Mouse (Mus musculus): ENCODE results near the gene Plcb1. TPM values are rescaled to one million over a fixed set of nuclear protein-coding genes. Genes with fewer than 3 reads are reported as not detected.

The Plcb1 gene
- polyA plus RNA-seq, 3 experiments from 2014 or later, result 0.24 TPM; not detected in 2

DNA sequence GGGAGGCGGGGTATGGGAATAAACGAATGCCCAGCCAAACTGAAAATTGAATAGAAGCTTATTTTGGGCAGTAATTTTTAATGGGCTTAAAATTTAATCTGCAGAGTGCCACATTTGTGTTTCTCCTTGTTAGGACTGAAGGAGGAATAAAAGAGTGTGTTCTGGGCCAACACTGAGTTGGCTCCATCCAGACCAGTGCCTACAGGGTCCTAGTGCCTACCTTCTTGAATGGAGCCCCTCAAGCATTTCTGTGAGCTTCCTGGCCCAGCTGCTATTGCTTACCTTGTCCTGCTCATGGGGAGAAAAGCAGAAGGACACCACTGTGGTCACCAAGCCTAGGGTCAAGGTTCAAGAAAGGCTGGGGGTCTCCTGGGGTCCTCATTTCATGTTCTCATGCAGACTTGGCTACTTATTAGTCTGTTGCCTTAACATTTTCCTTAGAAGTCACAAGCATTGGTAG is 128.3 kb downstream of the Plcb1 start:
- ATAC-seq, result no peak

DNA sequence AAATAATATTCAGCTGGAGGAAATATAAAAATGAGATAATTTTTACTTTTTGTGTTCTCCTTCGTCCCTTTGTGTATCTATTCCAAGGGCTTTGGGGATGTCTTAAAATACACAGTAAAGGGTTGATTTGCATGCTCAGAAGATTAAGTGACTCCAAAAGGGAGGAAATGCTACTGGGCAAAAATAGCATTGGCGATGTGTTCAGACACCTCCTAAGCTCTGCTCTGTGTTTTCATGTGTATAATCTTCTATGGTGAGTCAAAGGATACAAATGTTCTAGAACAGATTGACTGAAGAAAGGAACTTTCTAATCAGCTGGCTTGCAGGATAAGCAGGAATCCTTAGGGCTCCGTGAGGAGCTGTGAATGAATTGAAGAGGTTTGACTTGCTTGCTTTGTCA is 129.2 kb downstream of the Plcb1 start:
- ATAC-seq, result no peak

DNA sequence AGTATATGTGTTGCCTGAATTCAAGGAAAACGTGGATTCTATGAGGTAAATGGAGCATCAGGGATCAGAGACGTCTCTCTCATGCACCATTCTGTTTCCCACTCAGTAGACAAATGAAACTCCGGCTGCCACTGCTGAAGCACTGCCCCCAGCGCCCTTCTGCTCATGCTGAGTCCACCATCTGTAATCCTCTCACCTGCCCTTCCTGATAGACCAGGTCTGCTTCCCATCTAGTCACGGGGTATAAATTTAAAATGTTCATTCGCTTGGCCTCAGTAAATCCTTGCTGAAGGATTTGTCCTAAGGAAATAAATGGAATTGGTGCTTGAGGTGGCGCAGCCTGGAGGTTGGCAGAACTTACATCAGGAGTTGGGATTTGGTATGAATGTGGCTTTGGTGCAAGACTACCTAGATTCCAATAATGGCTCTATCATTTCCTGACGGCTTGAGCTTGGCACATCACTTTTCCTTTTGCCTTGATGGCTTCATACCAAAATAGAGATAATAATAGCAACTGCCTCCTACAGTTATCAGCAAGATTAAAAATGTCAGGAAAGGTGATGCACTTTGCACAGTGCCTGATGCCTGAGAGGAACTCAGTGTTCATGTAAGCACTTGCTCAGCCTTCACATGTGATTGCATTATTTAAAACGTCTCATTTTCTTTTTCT is 134.9 kb downstream of the Plcb1 start:
- no peak for ATAC-seq

DNA sequence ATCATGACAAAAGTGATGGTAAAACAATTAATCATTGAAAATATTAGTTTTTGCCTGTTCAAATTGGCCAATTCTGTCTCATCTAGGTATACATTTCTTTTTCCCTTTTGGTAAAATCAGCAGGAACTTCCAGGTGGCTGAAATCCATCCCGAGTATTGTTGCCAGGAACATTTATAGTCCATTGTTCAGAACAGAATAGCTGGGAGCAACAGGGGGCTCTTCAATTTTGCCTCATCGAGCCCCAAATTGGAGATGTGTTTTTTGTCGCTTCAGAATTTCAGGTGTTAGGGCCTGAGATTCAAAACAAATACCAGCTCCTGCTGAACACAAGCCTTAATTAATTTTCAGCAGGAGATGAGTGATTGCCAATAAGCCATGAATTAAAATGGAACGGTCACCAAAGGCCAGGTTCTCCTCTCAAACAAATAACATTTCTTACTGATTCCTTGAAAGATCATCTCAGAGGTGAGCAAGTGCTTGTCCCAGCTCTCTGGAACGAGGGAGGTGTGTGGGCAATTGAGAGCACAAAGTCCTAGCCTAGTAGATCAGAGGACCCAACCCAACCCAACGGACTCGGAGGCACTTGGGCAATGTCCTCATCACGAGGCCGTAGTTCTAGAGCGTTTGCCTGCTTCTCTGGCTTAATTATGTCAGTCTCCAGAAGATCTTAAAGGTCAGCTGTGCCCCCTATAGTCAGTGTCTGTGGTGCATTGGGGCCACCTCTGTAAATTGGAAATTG is 136.9 kb downstream of the Plcb1 start:
- no peak for ATAC-seq

DNA sequence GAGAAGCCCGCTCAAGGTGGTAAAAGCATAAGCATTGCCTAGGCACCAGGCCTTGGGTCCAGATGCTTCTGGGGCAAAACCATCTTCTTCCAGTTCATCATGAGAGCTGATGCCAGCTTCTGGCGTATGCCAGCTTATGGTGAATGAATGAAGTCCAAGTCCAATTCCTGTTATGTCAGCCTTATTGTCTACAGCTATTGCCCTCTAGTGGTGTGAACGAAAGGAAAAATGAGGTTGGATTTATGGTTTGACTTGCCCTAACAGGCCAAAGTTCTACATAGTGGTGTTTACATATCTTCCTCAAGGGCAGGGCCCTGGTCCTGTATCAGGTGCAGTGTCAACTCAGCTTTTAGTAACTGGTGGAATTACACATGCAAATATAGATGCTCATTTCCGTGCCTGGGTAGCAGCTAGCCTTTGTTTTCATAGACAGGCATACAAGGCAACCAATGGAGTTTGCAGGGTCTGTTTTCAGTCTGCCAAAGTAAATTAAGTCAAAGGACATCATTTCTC is 138.3 kb downstream of the Plcb1 start:
- ATAC-seq, result no peak

DNA sequence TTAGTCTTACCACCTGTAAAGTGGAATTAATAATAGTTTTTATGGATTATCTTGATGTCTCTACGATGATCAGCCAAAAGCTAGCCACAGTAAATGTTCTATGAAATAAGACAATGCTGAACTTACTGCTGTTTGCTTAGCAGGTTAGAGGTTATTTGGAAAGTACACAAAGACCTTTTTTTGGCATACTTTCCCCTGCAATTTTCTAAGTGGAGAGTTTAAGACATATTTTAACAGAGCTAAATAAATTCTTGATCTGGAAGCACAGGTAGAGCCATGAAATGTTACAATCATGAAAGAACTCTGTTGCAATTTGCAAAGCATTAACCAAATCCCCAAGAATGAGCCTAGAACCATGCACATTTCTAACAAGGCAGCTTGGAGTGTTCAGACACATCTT is 140.4 kb downstream of the Plcb1 start:
- no peak for ATAC-seq

DNA sequence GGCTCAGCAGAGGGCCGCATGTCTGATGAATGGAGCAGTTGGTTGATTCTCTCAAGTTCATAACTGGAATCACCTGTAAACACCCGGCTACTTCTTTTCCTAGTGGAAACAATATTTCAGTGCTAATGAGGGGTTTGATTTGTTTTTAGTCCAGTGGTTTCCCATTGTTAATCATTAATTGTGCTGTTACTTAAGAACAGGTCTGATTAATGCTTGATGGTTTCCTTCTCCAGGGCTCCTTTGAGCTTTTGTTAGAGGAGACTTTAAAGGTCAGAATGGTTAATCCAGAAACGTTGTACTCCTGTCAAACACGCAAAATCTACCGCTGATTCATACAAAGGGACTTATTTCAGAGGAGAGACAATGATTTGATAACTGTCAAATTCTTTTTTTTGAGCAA is 141.2 kb downstream of the Plcb1 start:
- ATAC-seq, result no peak

DNA sequence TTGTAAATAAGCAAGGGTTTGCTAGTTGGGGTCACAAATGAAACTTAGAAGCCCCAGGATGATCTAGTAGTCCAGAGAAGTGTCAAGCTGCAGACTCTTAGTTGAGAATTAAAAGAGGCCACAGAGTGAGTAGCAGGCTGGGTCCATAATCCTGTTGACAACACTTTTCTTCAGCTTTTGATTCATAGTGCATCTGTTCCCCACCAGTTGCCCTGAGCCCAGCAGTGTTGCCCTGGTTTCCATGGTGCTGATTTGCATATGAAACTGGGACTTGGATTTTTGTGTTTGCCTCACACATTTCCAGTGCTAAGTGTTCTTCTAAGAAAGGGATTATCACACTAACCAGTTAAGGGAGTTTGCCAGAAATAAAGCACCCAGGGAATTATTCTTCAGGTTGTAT is 143.6 kb downstream of the Plcb1 start:
- ATAC-seq, result no peak

DNA sequence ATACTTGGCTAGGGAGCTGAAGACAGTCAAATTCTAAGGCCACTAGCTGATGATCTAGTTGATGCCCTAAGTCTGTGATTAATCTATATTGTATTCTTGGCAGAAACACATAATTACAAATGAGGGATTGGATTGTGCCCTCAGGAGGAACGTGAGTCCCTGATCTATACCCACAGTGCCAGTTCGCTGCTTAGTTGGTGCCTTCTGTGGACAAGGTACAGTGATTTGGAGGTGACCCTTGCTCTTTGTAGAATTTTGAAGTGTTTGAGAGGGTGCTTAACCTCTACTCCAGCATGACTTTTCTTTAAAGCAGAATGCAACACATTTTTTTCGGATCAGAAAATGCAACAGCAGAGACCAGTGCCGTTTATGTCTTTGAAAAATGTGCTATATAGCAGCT is 145.1 kb downstream of the Plcb1 start:
- ATAC-seq, result no peak

DNA sequence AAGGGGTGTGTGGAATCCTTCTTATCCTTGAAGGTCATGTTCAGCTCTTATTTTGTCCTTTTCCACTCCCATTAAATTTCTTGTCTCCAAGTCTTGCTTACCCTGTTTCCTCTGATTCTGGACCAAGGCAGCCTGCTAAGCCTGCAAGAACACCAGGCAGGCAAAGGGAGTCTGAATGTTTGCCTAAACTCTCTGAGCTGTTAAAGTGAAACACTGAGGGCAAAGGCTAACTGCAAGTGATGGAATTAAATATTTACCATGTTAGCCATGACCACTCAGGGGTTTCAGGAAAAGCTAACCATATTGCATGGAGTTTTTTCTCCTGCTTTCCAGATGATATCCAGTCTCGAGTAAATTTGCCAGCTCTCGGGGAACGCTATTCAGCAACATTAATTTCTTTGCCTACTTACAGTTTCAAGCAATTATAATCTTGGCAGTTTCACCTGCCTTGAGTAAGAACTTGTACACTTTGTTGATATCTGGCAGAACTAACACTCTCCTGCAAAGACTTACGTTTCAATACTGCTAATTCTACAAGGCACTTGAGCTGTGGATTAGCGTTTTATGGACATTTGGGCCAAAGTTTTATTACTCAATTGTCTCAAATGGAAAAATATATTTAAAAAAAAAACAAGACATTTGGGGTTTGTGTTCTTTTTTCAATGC is 146.0 kb downstream of the Plcb1 start:
- ATAC-seq, result no peak

DNA sequence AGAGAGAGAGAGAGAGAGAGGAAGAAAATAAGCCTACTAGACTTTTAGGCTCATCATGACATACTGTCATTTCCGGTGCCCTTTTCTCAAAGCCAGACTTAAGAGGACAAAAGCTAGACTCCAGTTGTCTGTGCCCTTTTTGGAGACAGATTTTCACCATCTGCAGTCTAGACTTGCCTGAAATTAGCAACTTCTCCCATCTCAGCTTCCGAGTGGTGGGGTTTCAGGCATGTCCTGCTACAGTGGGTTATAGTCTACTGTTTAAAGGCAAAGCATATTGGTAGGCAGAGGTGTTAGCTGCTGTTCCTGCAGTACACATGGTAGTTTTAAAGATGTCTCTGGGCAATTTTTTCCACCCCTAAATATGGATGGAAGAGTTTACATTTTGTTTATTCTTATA is 149.6 kb downstream of the Plcb1 start:
- ATAC-seq, result no peak

DNA sequence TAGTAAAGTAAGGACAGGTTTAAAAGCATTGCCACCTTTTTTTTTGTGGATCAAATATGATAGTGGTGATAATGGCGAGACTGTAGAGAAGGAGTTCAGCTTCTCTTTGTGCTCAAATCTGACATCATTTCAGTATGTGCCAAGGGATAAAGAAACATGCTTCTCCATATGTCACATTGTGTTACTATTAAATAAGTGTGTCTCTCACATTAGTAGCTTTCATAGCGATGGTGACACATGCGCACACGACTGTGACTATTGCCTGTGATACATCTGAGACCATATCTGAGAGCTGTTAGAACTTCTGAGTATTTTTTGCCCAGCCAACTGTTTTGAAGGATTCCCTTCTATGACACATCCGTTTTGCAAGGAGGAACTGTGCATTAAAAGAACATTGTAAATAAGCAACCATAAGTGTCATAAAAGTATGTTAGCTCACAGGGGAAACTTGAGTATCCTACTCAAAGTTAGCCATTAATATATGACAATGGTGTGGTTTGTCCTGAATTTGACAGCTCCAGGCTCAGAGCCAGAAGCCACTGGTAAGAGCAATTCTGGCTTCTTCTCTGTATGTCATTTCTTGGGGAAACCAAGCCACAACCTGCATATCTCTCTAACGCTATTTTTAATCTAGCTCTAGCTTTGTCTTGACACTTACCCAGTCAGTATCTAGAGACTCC is 150.2 kb downstream of the Plcb1 start:
- ATAC-seq, result no peak

DNA sequence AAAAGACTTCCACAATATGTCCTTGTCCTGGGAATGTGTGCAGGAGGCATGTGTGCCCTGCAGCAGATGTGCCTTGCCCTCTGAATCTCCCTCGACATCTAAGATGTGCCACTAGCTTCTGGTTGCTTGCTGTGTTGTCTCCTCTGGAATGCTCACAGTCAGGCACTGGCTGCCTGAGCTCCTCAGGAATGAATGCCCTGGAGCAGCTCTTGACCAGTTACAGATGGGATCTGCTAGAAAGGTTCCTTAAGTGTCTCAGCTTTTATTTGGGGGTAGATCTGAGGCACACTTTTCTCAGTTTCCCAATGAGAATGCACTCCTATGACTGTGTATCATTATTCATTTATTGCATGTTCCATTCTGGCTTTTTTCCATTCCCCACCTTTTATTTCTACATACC is 151.8 kb downstream of the Plcb1 start:
- ATAC-seq, result no peak

DNA sequence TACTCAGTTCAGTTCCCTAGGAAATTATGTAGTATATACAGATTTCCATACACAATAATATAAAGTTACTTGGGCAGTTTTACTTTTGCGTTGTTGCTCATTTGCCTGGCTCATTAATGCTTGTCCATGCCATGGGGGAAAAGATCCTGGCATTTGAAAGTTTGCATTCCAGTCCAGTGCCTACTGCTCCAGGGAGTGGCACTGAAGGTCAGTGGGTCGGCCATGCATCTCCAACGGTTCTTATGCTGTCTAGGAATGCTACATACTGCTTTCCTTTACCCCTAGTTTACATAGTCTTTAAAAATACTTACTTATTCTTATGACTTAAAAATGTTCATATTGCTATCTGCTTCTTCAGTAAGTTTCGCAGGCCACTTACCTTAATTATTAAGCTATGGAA is 156.2 kb downstream of the Plcb1 start:
- ATAC-seq, result no peak

DNA sequence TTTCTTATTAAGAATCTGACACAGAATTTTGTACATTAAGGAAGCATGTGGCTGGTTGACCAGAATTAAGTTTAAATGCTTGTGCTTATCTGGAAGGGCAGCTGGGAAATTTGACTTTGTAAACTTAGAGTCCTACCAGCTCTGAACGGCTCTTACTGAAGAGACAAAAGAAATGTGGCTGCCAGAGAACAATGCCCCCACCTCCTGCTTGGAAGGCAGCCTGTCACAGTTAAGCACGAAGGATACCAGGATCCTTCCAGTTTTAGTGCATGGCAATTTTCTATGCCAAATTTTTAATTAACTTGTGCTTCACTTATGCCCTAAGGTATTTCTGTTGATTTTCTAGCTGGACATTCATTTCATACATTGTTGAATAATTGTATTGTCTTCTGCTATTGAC is 157.1 kb downstream of the Plcb1 start:
- ATAC-seq, result no peak

DNA sequence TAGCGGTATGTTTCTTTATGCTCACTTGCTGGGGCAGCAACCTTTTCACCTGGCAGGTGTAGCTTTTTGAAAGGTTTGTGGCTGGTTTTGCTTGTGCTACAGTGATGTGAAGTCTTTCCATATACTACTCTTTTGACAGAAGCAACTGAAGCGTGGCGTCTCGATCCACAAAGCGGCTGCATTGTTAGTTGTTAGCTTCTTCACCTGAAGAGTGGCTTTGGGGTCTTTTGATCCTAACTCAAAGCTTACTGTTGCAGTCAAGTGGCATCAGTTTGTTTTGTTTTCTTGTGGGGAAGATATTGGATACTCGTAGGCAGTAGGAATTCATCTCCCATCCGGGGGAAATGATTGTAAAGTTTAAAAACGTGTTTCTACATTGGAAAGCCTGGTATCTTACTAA is 160.5 kb downstream of the Plcb1 start:
- ATAC-seq, result no peak

DNA sequence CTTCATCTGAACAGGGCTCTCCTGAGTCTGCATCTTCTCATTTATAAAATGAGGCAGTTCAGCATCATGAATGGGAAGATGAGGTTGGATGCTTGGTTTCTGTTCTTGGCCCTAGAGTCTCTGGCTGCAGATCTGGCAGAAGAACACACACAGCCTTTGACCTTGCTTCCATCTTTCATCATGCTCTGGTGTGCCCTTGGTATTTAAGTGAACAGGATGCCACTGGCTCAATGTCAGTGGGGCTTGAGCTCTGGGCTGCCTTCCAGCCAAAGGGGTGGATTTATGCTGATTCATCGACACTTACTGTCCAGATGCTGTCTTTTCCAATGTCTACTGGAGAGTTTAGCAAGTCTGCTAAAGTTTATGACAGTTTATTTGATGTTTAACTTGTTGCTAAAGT is 161.0 kb downstream of the Plcb1 start:
- no peak for ATAC-seq

DNA sequence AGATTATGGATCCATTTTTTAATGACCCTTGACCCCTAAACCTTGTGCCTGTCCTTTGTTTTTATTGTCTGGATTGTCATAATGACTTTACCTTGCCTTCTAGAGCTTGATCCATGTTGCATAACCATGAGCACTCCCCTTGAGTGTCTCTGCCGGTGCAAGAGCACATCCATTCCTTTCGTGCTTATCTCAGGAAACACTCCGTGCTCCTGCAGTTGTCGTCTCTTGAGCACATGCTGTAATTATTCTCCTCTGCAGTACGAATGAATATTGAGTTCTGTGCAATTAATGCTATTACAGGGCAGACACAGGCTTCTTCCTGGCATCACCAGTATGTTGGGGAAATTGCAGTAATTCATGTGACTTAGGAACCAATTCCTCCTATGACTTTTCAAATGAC is 166.2 kb downstream of the Plcb1 start:
- no peak for ATAC-seq

DNA sequence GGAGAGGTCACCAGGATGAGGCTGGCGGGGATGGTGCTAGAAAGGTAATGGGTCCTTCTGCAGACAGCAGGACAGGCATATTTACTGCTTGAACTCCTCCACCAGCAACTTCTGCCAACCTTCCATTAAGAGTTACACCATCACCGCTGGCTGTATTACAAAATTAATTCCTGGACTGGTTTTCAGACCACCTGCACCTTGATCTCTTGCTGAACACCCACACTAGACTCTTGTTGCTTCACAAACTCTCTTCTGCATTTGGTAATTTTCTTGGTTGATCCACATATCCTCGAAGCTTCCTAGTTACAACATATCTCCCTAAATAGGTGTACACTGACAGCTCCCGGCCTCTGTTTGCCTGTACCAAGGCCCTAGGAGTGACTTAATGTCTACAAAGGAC is 170.6 kb downstream of the Plcb1 start:
- ATAC-seq, result no peak

DNA sequence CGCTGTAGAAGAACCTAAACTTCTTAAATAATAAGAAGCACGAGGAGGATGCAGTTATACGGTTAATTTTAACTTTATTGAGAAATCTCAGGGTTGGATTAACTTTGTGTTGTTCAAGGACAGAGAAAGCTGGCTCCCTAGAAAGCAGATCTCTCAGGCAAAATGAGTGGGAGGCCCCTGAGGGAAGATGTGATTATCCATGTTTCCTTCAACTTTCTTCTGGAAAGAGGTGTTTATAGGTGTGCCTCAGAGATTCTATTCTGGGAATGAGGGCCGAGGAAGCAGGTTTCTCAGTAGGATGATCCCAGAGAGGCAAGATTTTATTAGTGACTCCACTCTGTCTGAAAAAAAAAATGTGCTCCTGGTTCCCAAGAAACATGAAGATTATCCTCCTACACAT is 180.3 kb downstream of the Plcb1 start:
- no peak for ATAC-seq

DNA sequence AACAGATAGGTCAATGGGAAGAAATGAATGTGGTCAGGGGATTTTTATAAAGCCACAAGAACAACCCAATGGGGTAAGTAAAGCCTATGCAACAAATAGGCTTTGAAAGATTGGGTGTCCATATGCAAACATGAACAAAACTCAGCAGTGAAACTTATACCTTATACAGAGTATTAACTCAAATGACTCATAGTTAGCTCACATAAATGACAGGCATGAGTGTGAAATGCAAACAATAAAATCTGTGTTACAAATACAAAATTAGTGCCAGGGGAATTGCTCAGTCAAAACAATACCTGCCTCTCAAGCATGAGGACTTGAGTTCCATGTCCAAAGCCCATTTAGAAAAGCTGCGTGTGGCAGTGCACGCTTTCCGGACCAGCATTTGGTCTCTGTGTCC is 182.5 kb downstream of the Plcb1 start:
- ATAC-seq, result no peak

DNA sequence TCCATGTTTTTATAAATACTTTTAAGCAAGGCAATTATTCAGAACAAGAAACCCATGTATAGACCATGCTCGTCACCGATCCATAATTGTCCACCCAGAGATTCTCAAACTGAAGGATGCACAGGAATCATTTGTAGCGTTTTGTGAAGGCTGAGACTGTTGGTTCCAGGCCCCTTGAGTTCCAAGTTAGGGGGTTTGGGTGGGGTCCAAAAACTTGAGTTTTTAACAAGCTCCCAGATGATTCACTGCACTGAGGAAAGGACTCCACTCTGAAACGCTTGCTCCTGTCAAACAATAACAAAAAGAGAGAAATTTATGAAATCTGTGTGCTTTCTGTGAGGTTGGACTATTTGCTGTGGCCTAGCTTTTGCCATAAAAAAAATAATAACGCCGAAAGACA is 186.5 kb downstream of the Plcb1 start:
- no peak for ATAC-seq

DNA sequence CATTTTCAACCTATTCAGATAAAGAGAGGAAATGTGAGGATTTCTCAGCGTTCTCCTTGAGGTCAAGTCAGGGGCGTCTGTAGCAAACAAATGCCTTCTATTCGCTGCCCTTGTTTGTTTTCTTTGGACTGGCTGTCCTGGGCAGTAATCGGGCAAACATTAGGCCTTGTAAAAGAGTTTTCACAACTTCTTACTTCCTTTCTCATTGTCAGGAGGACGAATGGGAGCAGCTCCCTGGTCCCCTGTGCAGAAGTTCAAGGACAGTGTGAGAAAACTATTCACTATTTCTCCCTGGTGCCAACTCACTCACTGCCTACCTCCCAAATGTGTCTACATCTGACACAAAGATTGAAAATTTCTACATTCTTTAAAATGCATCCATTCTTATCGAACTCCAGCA is 188.8 kb downstream of the Plcb1 start:
- ATAC-seq, result no peak
